Mouse (Mus musculus) lung, embryonic 14.5 days (tissue): ENCODE data around the gene Rufy2. TPM values are rescaled to one million over a fixed set of nuclear protein-coding genes. Genes with fewer than 3 reads are reported as not detected.

ENCODE experiments used
- ATAC-seq: fragments of 200-750 bp; cut with Nextera tagmentation; 2 replicates; pipeline ENCODE4 v1.8.0; 2017; ENCODE audit warnings: mild to moderate bottlenecking, moderate TSS enrichment, moderate library complexity; ENCODE audit not compliant: insufficient read depth
- DNase-seq: peaks from one replicate; pipeline ENCODE4 v3.0.0-alpha.2; 2015
- H3K27ac ChIP-seq: fragments of 300-500 bp; sonication (generic); 2 replicates; pipeline ENCODE4 v1.5.1; 2014; ENCODE audit warnings: low read depth, mild to moderate bottlenecking, moderate library complexity
- H3K27me3 ChIP-seq: fragments of 300-500 bp; sonication (generic); 2 replicates; pipeline ENCODE4 v1.6.1; 2014; ENCODE audit warnings: low read length, control low read depth; ENCODE audit not compliant: insufficient read depth
- H3K36me3 ChIP-seq: fragments of 300-500 bp; sonication (generic); 2 replicates; pipeline ENCODE4 v1.6.1; 2014; ENCODE audit warnings: control low read depth; ENCODE audit not compliant: insufficient read depth
- H3K4me1 ChIP-seq: fragments of 300-500 bp; sonication (generic); 2 replicates; pipeline ENCODE4 v1.6.1; 2014; ENCODE audit warnings: antibody characterized with exemption, control low read depth; ENCODE audit not compliant: insufficient read depth
- H3K4me2 ChIP-seq: fragments of 300-500 bp; sonication (generic); 2 replicates; pipeline ENCODE4 v1.6.1; 2014; ENCODE audit warnings: mild to moderate bottlenecking
- H3K4me3 ChIP-seq: fragments of 300-500 bp; sonication (generic); 2 replicates; pipeline ENCODE4 v1.5.1; 2014; ENCODE audit warnings: low read depth, low read length
- H3K9ac ChIP-seq: fragments of 300-500 bp; sonication (generic); 2 replicates; pipeline ENCODE4 v1.6.1; 2014
- H3K9me3 ChIP-seq: fragments of 300-500 bp; sonication (generic); 2 replicates; pipeline ENCODE4 v1.6.1; 2016; ENCODE audit warnings: low read depth, low read length, control low read depth
- CTCF ChIP-seq: IDR thresholded peaks from 2 replicates; pipeline ENCODE4 v1.5.1; 2016; ENCODE audit warnings: antibody characterized with exemption, low read depth
- WGBS: fragments of 180-500 bp; shearing (Covaris S2); extraction: QIAGEN DNeasy Blood & Tissue Kit; methylation state at CpG from one replicate; pipeline ENCODE4 v1.1.7; 2014; 5-methylcytosine and 5-hydroxymethylcytosine counted together
- polyA plus RNA-seq: library from polyadenylated mRNA; unstranded; fragments of >200 nt; fragmentation: Nextera tagmentation; extraction: Ambion mirVana; gene quantifications from 2 replicates; pipeline ENCODE4 v1.2.1, GENCODE M21; 2014

Rufy2 gene
- polyA plus RNA-seq, 1 experiment from 2014 or later = 18.8 TPM

GRCm38 (mm10) chr10:62993991-62994390 is 14.0 kb downstream of the Rufy2 start:
- peaks cover 85% of the 10 kb centered on the region for H3K36me3 ChIP-seq
- no peaks in the 10 kb centered on the region for H3K9me3 ChIP-seq
- no peaks in the 10 kb centered on the region for H3K4me1 ChIP-seq
- DNase-seq (no peak), ATAC-seq (no peak)
- H3K4me3 ChIP-seq = no peak overlapping the region
- no peak overlapping the region for H3K9ac ChIP-seq
- WGBS = 77% methylated on average over 9 of the region's 9 CpGs
- no peaks in the 10 kb centered on the region for H3K27me3 ChIP-seq
- no peak for TF ChIP-seq CTCF
- no peak overlapping the region for H3K27ac ChIP-seq
- no peak overlapping the region for H3K4me2 ChIP-seq

- Histone ChIP-seq H3K4me3 (no peak overlapping the region), H3K27ac (no peak overlapping the region), H3K27me3 (no peaks in the 10 kb centered on the region), H3K4me2 (no peak overlapping the region), H3K9ac (no peak overlapping the region), H3K4me1 (no peaks in the 10 kb centered on the region), H3K36me3 (peaks cover 87% of the 10 kb centered on the region), H3K9me3 (no peaks in the 10 kb centered on the region)
- WGBS = 73% methylated on average over 9 of the region's 9 CpGs
- no peak for ATAC-seq
- TF ChIP-seq CTCF = no peak
- no peak for DNase-seq
Observed at GRCm38 (mm10) chr10:63000584-63000983, 20.6 kb downstream of the Rufy2 start.

GRCm38 (mm10) chr10:63003252-63003651 is 23.2 kb downstream of the Rufy2 start:
- Histone ChIP-seq H3K4me3 (no peak overlapping the region), H3K36me3 (peaks cover 89% of the 10 kb centered on the region), H3K4me1 (no peaks in the 10 kb centered on the region), H3K9ac (no peak overlapping the region), H3K9me3 (no peaks in the 10 kb centered on the region), H3K27me3 (no peaks in the 10 kb centered on the region), H3K4me2 (no peak overlapping the region), H3K27ac (no peak overlapping the region)
- 67% methylated on average over 9 of the region's 9 CpGs for WGBS
- DNase-seq (no peak), ATAC-seq (no peak)
- TF ChIP-seq CTCF = no peak

- no peaks in the 10 kb centered on the region for H3K27me3 ChIP-seq
- H3K4me3 ChIP-seq = no peak overlapping the region
- H3K36me3 ChIP-seq = peaks cover 85% of the 10 kb centered on the region
- no peak overlapping the region for H3K9ac ChIP-seq
- TF ChIP-seq CTCF = no peak
- no peak overlapping the region for H3K4me2 ChIP-seq
- DNase-seq (no peak), ATAC-seq (no peak)
- no peaks in the 10 kb centered on the region for H3K4me1 ChIP-seq
- 89% methylated on average over 9 of the region's 9 CpGs for WGBS
- no peaks in the 10 kb centered on the region for H3K9me3 ChIP-seq
- no peak overlapping the region for H3K27ac ChIP-seq
Observed at GRCm38 (mm10) chr10:63004556-63004955, 24.5 kb downstream of the Rufy2 start.

GRCm38 (mm10) chr10:63008193-63008592 is 28.2 kb downstream of the Rufy2 start:
- peaks cover 83% of the 10 kb centered on the region for H3K36me3 ChIP-seq
- no peak overlapping the region for H3K4me3 ChIP-seq
- DNase-seq (no peak), ATAC-seq (no peak)
- TF ChIP-seq CTCF = no peak
- H3K27ac ChIP-seq = no peak overlapping the region
- WGBS = 44% methylated on average over 3 of the region's 3 CpGs
- H3K4me2 ChIP-seq = no peak overlapping the region
- H3K9me3 ChIP-seq = no peaks in the 10 kb centered on the region
- H3K27me3 ChIP-seq = no peaks in the 10 kb centered on the region
- H3K4me1 ChIP-seq = no peaks in the 10 kb centered on the region
- H3K9ac ChIP-seq = no peak overlapping the region

- no peak for TF ChIP-seq CTCF
- no peaks in the 10 kb centered on the region for H3K27me3 ChIP-seq
Observed at GRCm38 (mm10) chr10:63010268-63010667, 30.2 kb downstream of the Rufy2 start.

GRCm38 (mm10) chr10:63011556-63011955 is 31.5 kb downstream of the Rufy2 start:
- Histone ChIP-seq H3K27me3 (no peaks in the 10 kb centered on the region), H3K9me3 (no peaks in the 10 kb centered on the region), H3K27ac (no peak overlapping the region), H3K4me2 (no peak overlapping the region), H3K36me3 (peaks cover 86% of the 10 kb centered on the region), H3K9ac (no peak overlapping the region), H3K4me3 (no peak overlapping the region), H3K4me1 (no peaks in the 10 kb centered on the region)
- no peak for TF ChIP-seq CTCF
- no peak for ATAC-seq
- WGBS = 86% methylated on average over 6 of the region's 6 CpGs
- DNase-seq = no peak

More at GRCm38 (mm10) chr10:63010268-63010667, 30.2 kb downstream of the Rufy2 start:
- no peak overlapping the region for H3K4me3 ChIP-seq
- 78% methylated on average over 4 of the region's 4 CpGs for WGBS
- no peak overlapping the region for H3K9ac ChIP-seq
- H3K4me2 ChIP-seq = no peak overlapping the region
- no peaks in the 10 kb centered on the region for H3K4me1 ChIP-seq
- no peak for DNase-seq
- peaks cover 83% of the 10 kb centered on the region for H3K36me3 ChIP-seq
- peak; percentile 39; the same call in 1 of the 2 replicates for ATAC-seq
- no peaks in the 10 kb centered on the region for H3K9me3 ChIP-seq
- no peak overlapping the region for H3K27ac ChIP-seq

- H3K4me1 ChIP-seq = no peaks in the 10 kb centered on the region
- H3K9me3 ChIP-seq = no peaks in the 10 kb centered on the region
- H3K27me3 ChIP-seq = no peaks in the 10 kb centered on the region
- H3K27ac ChIP-seq = no peak overlapping the region
- peaks cover 85% of the 10 kb centered on the region for H3K36me3 ChIP-seq
- no peak overlapping the region for H3K9ac ChIP-seq
- ATAC-seq = no peak
- no peak for DNase-seq
- WGBS = 72% methylated on average over 3 of the region's 3 CpGs
- H3K4me3 ChIP-seq = no peak overlapping the region
- TF ChIP-seq CTCF = no peak
- no peak overlapping the region for H3K4me2 ChIP-seq
Observed at GRCm38 (mm10) chr10:63013476-63013875, 33.5 kb downstream of the Rufy2 start.
